Mouse (Mus musculus): Measurements from ENCODE around the gene Zfp189. TPM values are rescaled to one million over a fixed set of nuclear protein-coding genes. Genes with fewer than 3 reads are reported as not detected.

The Zfp189 gene
- polyA plus RNA-seq, 1 experiment: 1.8 TPM

DNA sequence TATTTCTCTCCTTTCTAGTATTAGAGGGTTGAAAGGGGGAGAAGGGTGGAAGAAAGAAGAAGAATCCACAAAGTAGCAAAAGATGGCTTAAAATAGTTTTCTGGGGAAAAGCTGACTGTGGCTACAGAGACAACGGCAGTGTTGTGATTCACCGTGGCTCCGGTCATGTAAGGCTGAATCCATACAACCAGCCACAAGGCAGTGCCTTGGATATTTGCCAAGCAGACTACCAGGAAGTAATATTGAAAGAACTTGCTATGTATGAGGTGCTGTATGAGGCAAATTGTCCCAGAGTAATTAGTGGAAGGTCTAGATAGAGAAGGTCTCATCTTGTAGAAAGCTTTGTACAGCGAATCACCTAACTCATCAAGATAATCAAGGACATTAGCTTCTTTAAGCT is 51.2 kb downstream of the Zfp189 start:
- TF ChIP-seq CTCF (IDR thresholded peaks at IDR 0.05; ENCODE audit: control insufficient read depth, insufficient read depth, low read length): no peak
- H3K27ac ChIP-seq (ENCODE audit: control insufficient read depth, insufficient read depth, low read depth, low read length, poor library complexity): no peak overlapping the region
- WGBS: 84% methylated on average over 4 of the region's 4 CpGs
- H3K4me3 ChIP-seq (replicated peaks; ENCODE audit: control insufficient read depth, low read depth, low read length): no peak overlapping the region
- no peaks in the 10 kb centered on the region for H3K4me1 ChIP-seq (ENCODE audit: control insufficient read depth, insufficient read depth, low read length)

Other genes starting within 250 kb of the Zfp189 start
- gene Acnat2, start 113.0 kb upstream of the Zfp189 start, polyA plus RNA-seq (2011; ENCODE audit: insufficient read depth, insufficient read length, low replicate concordance, missing spikeins): not detected in 2 replicates
- 2.1 TPM in 1 of 2 replicates, not detected in the other for gene Acnat1, start 47.3 kb upstream of the Zfp189 start, polyA plus RNA-seq (2011; ENCODE audit: insufficient read depth, insufficient read length, low replicate concordance, missing spikeins)
- 1.8 TPM in 1 of 2 replicates, not detected in the other for gene Baat, start 14.6 kb upstream of the Zfp189 start, polyA plus RNA-seq (2011; ENCODE audit: insufficient read depth, insufficient read length, low replicate concordance, missing spikeins)
- 15.1 and 20.7 TPM in 2 replicates for gene Mrpl50, start 83 bp upstream of the Zfp189 start, polyA plus RNA-seq (2011; ENCODE audit: insufficient read depth, insufficient read length, low replicate concordance, missing spikeins)
- gene Aldob, start 28.4 kb downstream of the Zfp189 start, polyA plus RNA-seq (2011; ENCODE audit: insufficient read depth, insufficient read length, low replicate concordance, missing spikeins): 10.4 and 46.9 TPM in 2 replicates
- 0.54 and 1.3 TPM in 2 replicates for gene Tmem246, start 76.7 kb downstream of the Zfp189 start, polyA plus RNA-seq (2011; ENCODE audit: insufficient read depth, insufficient read length, low replicate concordance, missing spikeins)
- gene Rnf20, start 110.8 kb downstream of the Zfp189 start, polyA plus RNA-seq (2011; ENCODE audit: insufficient read depth, insufficient read length, low replicate concordance, missing spikeins): 41.5 and 45.7 TPM in 2 replicates
- not detected in 2 replicates for gene Ppp3r2, start 160.8 kb downstream of the Zfp189 start, polyA plus RNA-seq (2011; ENCODE audit: insufficient read depth, insufficient read length, low replicate concordance, missing spikeins)